Mouse (Mus musculus): Measurements from ENCODE around the gene Pgm1.

The Pgm1 gene

GRCm38 (mm10) chr4:100011563-100011962 lies 82.3 kb downstream of the Pgm1 start:
- DNase-seq (ENCODE audit: low read depth): no peak

- no peak for DNase-seq (ENCODE audit: low read depth)
Measured at GRCm38 (mm10) chr4:100012361-100013035, 83.3 kb downstream of the Pgm1 start.

- no peak for DNase-seq (ENCODE audit: low read depth)
Measured at GRCm38 (mm10) chr4:100027773-100028172, 98.6 kb downstream of the Pgm1 start.

GRCm38 (mm10) chr4:100028641-100029040 lies 99.4 kb downstream of the Pgm1 start:
- peak; percentile 62 for DNase-seq (ENCODE audit: low read depth)

- no peak for DNase-seq (ENCODE audit: low read depth)
Measured at GRCm38 (mm10) chr4:100031270-100031669, 102.1 kb downstream of the Pgm1 start.

GRCm38 (mm10) chr4:100032608-100033007 lies 103.4 kb downstream of the Pgm1 start:
- no peak for DNase-seq (ENCODE audit: low read depth)

- no peak for DNase-seq (ENCODE audit: low read depth)
Measured at GRCm38 (mm10) chr4:100033944-100034343, 104.7 kb downstream of the Pgm1 start.

- no peak for DNase-seq (ENCODE audit: low read depth)
Measured at GRCm38 (mm10) chr4:100034971-100035370, 105.8 kb downstream of the Pgm1 start.

GRCm38 (mm10) chr4:100035919-100036554 lies 106.8 kb downstream of the Pgm1 start:
- no peak for DNase-seq (ENCODE audit: low read depth)

All from induced T-regulatory cell, adult 2 months (primary cell).